Comparison of ENCODE assay signal across 8 mouse cellular contexts in the genomic region with DNA sequence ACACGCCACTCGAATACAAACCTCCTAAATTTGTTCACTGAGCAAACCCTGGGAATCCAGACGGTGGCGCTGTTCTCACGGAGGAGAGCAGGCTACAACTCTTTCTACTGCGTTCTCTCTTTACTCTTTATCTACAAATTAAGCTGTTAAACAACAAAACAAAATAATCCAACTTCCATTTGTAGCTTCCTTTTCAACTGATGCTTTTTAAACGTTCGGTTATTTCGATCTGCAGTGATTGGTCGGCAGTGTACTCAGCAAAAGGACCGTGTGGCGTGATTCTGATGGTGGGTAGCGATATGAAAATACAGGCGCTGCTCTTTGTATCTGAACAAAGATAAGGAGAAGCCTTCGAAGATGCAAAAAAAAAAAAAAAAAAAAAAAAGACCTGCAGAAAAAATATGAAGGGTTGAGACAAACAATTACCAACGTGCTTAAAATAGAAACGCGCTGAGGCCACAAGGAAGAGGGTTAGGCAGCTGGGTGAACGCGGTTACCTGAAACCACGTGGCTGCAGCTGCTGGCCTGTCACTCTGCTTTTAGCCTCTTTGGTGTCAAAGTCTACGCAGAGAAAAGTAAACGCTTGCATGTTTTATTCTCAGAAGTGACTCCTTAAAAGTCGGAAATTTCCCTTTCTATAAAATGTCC.
DNase-seq lines count a peak whose midpoint lies in the region; ATAC-seq lines count a peak whose summit lies in the region.

No protein-coding gene starts in this region.

- DNase-seq in 3T3-L1 (ENCODE audit: low read depth, low spot score) (peak; percentile 80), ES-CJ7 (ENCODE audit: low read depth, low spot score) (peak; percentile 62)
- peak; percentile 48 for DNase-seq in cerebellum, adult 9-10 months
- DNase-seq in kidney, adult 11 months = peak; percentile 14
- peak; percentile 36 to 44 for DNase-seq in lung, adult 18-20 months
- DNase-seq in thymus, postnatal 4 days = peak; percentile 89

- no peaks in the 10 kb centered on the region for H3K36me3 ChIP-seq in neural tube, embryonic 14.5 days (ENCODE audit: control insufficient read depth, insufficient read depth, low read length)

- H3K4me3 ChIP-seq in neural tube, embryonic 14.5 days (ENCODE audit: low read depth, low read length) = peak overlapping the region; percentile 37

- peak; percentile 68 for ATAC-seq in granulocyte monocyte progenitor cell, adult 5-6 weeks (replicated peaks; ENCODE audit: poor library complexity, severe bottlenecking)
- ATAC-seq in neural tube, embryonic 14.5 days (ENCODE audit: low read depth) = 0 out of 2 replicates have a peak, but pooled peaks have one; percentile 51

- 0 out of 2 replicates have a peak, but pooled peaks cover 9% of the 10 kb centered on the region for H3K4me1 ChIP-seq in neural tube, embryonic 14.5 days (ENCODE audit: control insufficient read depth, insufficient read depth, low read length)

- H3K27ac ChIP-seq in neural tube, embryonic 14.5 days (ENCODE audit: low read depth, low read length) = no peak overlapping the region

- H3K9me3 ChIP-seq in neural tube, embryonic 14.5 days (ENCODE audit: control insufficient read depth, low read length) = no peaks in the 10 kb centered on the region

- peak overlapping the region; percentile 61 for H3K4me2 ChIP-seq in neural tube, embryonic 14.5 days (ENCODE audit: low read depth, low read length)

- H3K9ac ChIP-seq in neural tube, embryonic 14.5 days (replicated peaks; ENCODE audit: low read depth, low read length) = peak overlapping the region; percentile 55

- H3K27me3 ChIP-seq in neural tube, embryonic 14.5 days (ENCODE audit: control insufficient read depth, insufficient read depth, low read length) = no peaks in the 10 kb centered on the region

- 5% methylated on average over 24 of the region's 24 CpGs for WGBS in neural tube, embryonic 14.5 days

Comparison
In these comparisons a context has a peak if more than half of its experiments do, and no peak if none do; other contexts are left out.
1. DNase-seq: peak in every context shown above with its lines; median percentile 89 in thymus, postnatal 4 days; 80 in 3T3-L1; 62 in ES-CJ7; 48 in cerebellum, adult 9-10 months; 40 in lung, adult 18-20 months; 14 in kidney, adult 11 months.